Mouse (Mus musculus): ENCODE measurements around the gene Fam187a.
A peak's percentile ranks its signal among the peaks of the same experiment; 100 is the strongest.

Gene Fam187a

DNA sequence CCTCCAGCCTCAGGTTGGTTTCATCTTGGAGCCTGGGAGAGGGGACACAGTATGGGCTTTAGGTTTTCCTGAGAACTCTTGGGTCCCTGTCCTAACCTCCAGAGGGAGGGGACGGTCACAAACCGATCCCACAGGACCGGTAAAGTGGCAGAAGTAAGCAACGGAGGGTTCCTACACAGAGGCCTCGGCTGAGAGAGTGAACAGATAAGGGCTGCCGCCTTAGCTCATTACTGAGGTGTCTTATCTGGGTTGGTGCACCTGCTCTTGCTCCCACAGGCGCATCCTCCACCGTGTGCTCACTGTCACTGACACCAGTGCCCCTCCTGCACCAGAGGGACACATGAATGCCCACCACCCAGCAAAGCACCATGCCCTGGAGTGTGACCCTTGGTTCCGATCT lies 10.8 kb downstream of the Fam187a start:
- no peak for DNase-seq

DNA sequence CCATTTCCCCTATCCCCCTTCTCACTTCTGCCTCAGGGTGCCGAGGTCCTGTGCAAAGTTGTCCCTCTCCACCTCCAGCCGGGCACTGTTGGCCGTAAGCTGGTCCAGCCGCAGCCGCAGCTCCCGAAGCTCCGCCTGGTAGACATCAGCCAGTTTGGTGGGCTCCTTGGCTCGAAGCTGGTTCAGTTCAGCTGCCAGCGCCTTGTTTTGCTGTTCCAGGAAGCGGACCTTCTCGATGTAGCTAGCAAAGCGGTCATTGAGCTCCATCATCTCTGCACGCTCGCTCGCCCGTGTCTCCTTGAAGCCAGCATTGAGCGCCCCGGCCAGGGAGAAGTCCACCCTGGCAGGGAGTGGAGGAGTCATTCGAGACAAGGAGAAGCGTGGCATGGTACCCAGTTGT lies 11.7 kb downstream of the Fam187a start:
- DNase-seq, result no peak

- no peak for DNase-seq
Observed at GRCm38 (mm10) chr11:102898408-102898807, 13.4 kb downstream of the Fam187a start.

DNA sequence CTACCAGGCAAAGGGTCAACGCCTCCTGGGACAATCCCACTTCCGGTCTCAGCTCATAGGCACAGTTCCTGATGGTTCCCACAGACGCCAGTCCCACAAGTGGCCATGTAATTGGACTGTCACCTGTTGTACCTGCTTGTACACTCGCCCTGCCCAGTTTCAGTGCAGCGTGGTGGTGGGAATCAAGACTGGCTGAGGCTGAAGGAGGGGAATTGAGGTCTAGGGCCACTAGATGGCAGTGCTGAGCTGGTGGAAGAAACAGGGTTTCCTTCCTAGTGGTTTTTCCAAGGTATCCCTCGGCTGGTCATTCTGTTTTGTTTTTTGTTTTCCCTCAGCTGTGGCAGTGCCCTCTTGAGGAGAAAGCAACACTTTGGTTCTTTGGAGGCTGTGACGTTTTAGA lies 15.8 kb downstream of the Fam187a start, which contains the start of gene Gfap:
TSS of gene Gfap (minus strand) at position 150 of the 400 bp plus-strand sequence.
- peak; percentile 67 to 90 for DNase-seq

DNA sequence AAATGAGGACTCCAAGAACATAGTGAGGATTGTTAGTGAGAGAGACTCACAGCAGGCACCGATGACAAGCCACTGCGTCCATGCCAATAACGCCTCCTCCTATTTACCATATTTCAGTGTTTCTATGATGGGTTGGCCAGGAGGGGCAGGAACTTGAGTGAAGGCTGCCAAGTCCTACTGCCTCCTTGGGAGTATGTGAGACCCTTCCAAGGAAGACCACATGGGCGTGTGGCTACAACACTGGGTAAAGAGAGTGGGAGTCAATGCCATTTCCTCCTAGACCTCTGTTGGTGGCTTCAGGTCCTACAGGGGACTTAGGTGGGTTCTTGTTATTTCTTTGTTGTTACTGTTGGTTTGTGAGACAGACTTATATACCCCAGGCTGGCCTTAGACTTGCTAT lies 16.2 kb downstream of the Fam187a start:
- DNase-seq, result no peak

- DNase-seq, result no peak
Observed at GRCm38 (mm10) chr11:102902107-102902506, 17.1 kb downstream of the Fam187a start.

DNA sequence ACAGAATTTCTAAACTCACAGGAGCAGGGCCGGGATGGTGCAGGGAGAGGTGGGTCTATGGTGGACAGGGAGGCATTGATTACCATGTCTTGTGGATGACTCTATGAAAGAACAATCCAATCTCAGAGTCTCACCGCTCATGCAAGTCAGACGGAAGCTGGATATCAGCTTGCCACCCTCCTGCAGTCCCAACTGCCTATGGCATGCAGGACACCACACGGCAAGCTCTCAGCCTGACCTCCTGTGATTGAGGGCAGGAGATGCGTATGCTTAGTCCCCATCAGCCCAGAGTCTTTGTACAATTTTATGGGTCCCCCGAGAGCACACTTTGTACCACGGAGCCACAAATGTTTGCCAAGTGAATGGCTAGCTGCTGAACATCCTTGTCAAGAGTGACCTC lies 18.7 kb downstream of the Fam187a start:
- no peak for DNase-seq

GRCm38 (mm10) chr11:102911376-102911775 lies 26.4 kb downstream of the Fam187a start:
- no peak for DNase-seq

DNA sequence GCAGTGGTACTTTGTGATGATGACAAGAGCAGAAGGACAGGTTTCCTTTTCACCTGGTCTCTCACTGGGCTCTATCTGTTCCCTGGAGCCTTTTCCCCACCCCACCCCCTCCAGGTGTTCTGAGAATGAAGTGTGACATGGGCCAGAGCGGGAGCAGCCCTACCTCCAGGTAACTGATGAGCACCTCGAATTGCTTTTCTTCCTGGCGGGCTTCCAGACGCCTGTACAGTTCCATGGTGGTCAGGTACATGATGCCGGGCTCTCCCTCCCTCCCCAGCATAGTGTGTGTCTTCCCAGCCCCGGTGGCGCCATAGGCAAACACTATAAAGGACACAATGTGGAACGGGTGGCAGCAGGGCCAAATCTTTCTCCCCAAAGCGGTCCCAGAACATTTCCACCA lies 30.4 kb downstream of the Fam187a start:
- no peak for DNase-seq

- DNase-seq, result no peak
Observed at GRCm38 (mm10) chr11:102918077-102918476, 33.1 kb downstream of the Fam187a start.

DNA sequence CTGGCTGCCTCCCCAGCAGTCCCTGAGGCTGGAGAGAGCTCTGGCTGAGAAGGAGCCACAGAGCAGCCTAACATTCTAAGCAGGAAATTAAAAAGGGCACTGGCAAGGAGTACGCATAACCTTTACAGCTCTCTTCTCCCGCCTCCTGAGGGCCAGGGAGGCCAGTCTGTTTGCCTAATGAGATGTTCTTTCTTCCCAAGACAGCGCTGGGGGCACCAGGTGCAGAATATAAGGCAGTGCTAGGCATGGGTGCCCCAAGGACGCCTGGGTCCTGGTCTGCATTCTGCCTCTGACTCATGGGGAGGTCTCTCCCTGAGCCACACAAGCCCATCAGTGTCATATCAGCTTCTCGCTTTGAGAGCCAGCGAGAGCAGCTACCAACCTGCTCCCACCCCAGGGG lies 36.5 kb downstream of the Fam187a start:
- DNase-seq, result no peak

GRCm38 (mm10) chr11:102924557-102925350 lies 39.8 kb downstream of the Fam187a start, which contains the start of gene Kif18b:
Gene Kif18b, minus strand, starts transcription at chr11:102925124.
- peak; percentile 97 for DNase-seq

- no peak for DNase-seq
Observed at GRCm38 (mm10) chr11:102925351-102925717, 40.4 kb downstream of the Fam187a start.

DNA sequence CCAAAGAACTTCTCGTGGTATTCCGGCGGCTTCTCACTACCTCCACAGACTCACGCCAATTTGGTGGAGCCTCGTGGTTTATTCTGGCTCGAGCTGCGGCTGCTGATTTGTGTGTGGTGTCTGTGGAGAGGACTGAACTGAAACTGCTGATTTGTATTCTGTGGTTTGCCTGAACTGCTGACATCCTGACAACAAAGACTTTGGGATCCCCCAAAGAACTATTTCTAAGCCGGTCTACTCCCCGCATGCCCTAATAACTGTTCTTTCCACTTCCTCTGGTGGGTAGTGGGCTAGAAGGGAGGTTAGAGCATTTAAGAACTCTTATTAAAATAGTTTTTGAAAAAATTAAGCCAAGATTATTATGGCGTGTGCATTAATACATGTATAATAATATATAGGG lies 45.7 kb downstream of the Fam187a start:
- DNase-seq, result no peak

GRCm38 (mm10) chr11:102936272-102936671 lies 51.3 kb downstream of the Fam187a start:
- no peak for DNase-seq

Data from kidney, postnatal 36 days (tissue).